Mouse (Mus musculus): ENCODE measurements around the gene Gm20481. TPM values are rescaled to one million over a fixed set of nuclear protein-coding genes. Genes with fewer than 3 reads are reported as not detected.
"Not testable (repeated sequence)": the region's sequence is repeated elsewhere in the genome, so short reads cannot be mapped to it uniquely, and the experiment has no call there.

Gene Gm20481
- total RNA-seq, 2 experiments from 2014 or later = 0.72 TPM; not detected in 1

DNA sequence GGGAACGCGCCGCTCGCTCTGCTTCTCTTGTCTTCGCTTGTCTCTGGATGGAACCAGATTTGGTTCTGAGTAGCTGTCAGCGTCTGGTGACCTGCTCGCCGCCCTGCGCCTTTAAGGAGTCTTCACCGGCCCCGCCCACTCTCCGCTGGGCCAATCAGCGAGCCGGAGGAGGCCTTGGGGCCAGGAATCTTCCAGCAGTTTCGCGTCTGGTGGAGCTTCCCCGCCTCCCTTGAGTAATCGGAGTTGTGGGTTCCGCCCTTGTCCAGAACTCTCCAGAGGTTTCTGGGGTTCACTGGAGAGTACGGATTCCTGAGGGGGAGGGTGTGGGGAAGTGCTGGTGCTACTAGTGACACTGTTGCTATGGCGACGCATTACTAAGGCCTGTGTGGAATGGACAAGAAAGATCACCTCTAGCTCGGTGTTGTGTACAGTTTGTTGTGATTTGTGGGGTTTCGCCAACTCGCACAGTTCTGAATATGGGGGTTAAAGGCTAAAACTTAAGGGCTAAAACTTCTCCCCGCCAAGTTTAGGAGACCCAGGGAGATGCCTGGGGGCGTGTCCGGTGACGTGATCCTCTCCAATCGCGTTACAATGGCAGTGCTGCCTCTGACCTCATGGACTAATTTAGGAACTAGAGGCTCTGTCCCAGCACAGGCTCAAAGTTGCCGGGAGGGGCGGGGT is 2.5 kb downstream of the Gm20481 start, which contains the start of the genes Hspa1a and Hspa1l:
Hspa1a (minus strand) TSS at position 88 of the 681 bp plus-strand sequence.
Hspa1l (plus strand) TSS at position 635 of the 681 bp plus-strand sequence.
- peak; percentile 68 to 77 for DNase-seq (ENCODE audit: low spot score in 2 of 2)

DNA sequence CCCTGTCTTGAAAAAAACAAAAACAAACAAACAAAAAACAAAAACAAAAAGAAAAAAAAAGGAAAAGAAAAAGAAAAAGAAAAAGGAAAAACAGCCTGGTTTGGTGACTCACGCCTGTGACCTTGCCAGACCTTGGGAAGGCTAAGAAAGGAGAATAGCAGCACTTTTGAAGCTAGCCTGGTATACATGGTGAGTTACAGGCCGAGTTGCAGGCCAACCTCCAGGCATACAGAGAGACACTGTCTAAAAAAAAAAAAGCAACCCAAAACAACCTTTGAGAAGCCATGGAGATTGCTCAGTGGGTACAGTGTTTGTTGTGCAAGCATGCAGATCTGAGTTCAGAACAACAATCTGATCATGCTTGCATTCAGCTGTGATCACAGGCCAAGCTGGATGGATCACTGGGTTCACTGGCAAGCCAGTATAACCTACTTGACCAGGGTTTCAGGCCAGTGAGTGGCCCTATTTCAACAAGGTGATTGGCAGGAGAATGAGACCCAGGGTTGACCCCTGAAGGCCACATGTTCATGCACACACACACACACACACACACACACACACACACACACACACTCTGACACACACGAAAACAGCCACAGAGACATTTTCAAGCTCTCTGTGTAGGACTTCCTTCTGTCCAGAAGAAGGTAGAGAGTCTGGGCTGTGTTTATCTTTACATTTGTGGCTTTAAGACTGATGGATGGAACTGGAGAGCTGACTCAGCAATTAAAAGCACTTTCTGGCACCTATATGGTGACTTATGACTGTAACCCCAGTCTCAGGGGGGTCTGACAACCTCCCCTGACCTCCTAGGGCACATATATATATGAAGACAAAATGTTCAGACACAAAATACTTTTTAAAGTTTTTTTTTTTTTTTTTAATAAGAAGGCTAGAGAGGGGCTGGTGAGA is 6.1 kb downstream of the Gm20481 start:
- DNase-seq (ENCODE audit: low spot score in 2 of 2) = no peak

GRCm38 (mm10) chr17:34977000-34977399 is 7.3 kb downstream of the Gm20481 start:
- no peak for DNase-seq (ENCODE audit: low spot score in 2 of 2)

GRCm38 (mm10) chr17:34978239-34978638 is 8.5 kb downstream of the Gm20481 start:
- no peak for DNase-seq (ENCODE audit: low spot score in 2 of 2)

DNA sequence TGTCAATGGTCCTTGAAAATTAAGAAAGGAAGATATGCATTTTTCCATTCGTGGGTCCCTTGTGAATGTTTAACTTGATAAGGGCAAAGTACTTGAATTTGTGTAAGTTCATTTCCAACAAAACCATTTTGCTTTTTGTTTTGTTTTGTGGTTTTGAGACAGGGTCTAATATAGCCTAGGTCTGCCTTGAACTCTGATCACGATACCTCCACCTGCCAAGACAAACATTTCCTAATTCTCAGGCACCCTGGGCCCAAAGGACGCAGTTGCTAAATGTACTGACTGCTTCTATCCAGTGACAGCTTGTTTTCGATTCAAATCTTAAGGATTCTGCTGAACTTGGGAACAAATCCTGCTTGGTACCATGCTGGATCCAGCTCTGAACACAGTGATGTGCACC is 9.9 kb downstream of the Gm20481 start:
- DNase-seq (ENCODE audit: low spot score in 2 of 2) = no peak

GRCm38 (mm10) chr17:34980655-34981054 is 10.9 kb downstream of the Gm20481 start:
- no peak for DNase-seq (ENCODE audit: low spot score in 2 of 2)

DNA sequence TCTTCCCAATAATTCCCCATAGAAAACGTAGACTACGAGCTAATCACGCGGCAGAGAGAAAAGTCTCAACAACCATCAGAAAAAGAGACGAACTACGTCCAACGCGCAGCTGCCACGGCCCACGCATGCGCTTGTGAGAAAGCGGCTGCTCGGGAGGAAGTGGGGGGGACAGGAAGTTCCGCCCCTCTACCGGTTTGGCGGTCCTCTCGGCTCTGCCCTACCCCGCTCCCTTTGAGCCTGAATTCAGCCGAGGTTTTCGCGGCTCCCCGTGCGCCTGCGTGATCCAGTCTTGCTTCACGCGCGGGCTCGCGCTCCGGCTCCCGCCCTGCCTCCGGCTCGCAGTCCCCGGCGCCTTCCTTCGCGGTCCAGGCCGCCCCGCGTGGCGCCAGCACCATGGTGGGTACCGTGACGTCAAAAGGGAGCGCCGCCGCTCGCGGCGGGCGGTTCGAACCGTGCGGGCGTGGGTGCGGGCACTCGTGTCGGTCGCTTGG is 12.0 kb downstream of the Gm20481 start, which contains the start of gene Lsm2:
Lsm2 (plus strand) TSS at position 173 of the 491 bp plus-strand sequence.
- peak; percentile 89 to 93 for DNase-seq (ENCODE audit: low spot score in 2 of 2)

DNA sequence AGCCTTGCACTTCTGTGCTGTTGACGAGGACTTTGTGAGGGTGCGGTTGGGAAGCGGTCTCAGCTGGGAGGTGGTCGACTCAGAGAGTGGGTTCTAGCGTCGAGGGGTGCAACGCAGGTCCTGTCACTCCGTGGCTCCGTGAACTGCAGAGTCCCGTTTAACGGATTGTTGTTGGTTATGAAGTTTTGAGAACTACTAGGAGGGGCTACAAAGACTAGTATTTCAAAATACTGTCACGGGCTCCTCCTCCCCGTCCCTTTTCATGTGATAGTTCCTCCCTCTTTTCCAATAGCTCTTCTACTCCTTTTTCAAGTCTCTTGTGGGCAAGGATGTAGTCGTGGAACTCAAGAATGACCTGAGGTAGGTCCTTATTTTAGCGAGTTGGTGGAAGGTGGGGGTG is 12.6 kb downstream of the Gm20481 start:
- no peak for DNase-seq (ENCODE audit: low spot score in 2 of 2)

- DNase-seq (ENCODE audit: low spot score in 2 of 2) = peak in 1 of 2 experiments; percentile 16
Observed at GRCm38 (mm10) chr17:34984218-34984617, 14.5 kb downstream of the Gm20481 start.

DNA sequence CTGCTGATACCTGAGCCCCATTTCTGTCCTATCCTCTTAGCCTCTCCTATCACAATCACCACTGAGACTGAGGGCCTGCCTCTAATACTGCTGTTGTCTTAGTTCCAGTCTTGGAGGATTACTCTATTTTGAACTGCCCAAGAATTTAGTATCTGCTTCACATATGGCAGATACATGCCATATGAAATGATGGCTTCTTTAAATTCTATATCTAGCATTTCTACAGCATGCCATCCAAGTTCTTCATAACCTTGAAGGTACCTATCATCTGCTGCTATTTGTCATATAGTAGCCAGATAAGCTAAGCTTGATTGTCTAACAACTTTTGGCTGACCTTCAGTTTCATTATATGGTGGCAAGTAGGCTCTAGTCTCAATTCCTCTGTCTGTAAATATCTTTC is 25.0 kb downstream of the Gm20481 start:
- DNase-seq (ENCODE audit: low spot score in 2 of 2) = no peak

DNA sequence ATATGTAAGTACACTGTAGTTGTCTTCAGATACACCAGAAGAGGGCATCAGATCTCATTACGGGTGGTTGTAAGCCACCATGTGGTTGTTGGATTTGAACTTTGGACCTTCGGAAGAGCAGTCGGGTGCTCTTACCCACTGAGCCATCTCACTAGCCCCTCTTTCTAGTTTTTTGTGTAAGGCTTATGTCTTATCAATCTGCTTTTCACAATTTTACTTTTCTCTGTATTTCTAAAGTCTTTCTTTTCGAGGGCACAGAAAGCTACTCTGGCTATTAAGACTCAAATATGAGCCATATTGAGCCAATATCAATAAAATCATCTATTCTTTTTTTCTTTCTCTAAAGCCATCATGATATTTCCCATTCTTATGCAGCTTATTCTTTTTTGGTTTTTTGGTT is 25.5 kb downstream of the Gm20481 start:
- DNase-seq (ENCODE audit: low spot score in 2 of 2) = not testable (repeated sequence)

- DNase-seq (ENCODE audit: low spot score in 2 of 2) = not testable (repeated sequence)
Observed at GRCm38 (mm10) chr17:34995927-34996326, 26.2 kb downstream of the Gm20481 start.

GRCm38 (mm10) chr17:34996411-34997141 is 26.9 kb downstream of the Gm20481 start:
- no peak for DNase-seq (ENCODE audit: low spot score in 2 of 2)

- DNase-seq (ENCODE audit: low spot score in 2 of 2) = no peak
Observed at GRCm38 (mm10) chr17:34997142-34997483, 27.4 kb downstream of the Gm20481 start.

- DNase-seq (ENCODE audit: low spot score in 2 of 2) = no peak
Observed at GRCm38 (mm10) chr17:34998526-34999430, 29.1 kb downstream of the Gm20481 start.

- not testable (repeated sequence) for DNase-seq (ENCODE audit: low spot score in 2 of 2)
Observed at GRCm38 (mm10) chr17:34999871-35000716, 30.4 kb downstream of the Gm20481 start.

DNA sequence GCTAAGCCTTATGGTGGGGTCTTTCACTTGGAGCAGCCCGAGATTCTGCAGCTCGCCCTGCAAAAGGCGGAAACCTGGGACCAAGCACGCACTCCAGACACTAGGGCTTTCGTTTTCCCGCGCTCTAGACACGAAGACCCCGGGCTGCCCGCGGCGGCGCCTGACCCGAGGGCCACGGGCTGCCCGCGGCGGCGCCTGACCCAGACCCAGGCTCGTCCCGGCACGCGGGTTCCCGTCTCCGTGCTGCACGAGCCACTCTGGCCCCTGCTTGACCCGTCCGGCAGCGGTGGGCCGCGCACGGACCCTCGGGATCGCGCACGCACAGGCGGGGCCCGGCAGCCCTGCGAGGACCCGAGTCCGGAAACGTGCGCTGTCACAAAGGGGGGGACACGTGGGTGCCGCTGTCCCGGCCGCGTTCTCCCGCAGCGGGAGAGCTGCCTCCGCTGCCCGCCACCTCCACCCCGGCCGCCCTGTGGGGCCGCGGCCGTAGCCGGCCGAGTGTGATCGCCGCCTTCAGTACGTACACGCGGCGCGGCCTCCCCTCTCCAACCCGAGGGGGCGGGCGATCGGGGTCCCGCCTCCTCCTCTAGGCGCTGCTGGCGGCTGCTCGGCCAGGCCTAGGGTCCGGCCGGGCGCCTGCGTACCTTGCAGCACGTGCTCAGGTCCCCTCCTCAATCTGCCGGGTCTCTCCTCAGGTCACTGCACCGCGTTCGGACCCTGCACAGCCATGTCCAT is 31.2 kb downstream of the Gm20481 start, which contains the start of gene Vars:
Vars (plus strand) TSS at position 271 of the 735 bp plus-strand sequence.
- peak; percentile 67 to 78 for DNase-seq (ENCODE audit: low spot score in 2 of 2)

GRCm38 (mm10) chr17:35001452-35002152 is 31.9 kb downstream of the Gm20481 start:
- peak; percentile 25 to 28 for DNase-seq (ENCODE audit: low spot score in 2 of 2)
